Mouse (Mus musculus) erythroblast, embryonic 14.5 days (primary cell): ENCODE results near the gene Hes7. TPM values are rescaled to one million over a fixed set of nuclear protein-coding genes. Genes with fewer than 3 reads are reported as not detected.

Experiments
- H3K27me3 ChIP-seq: 2 replicates; pipeline ENCODE4 v1.6.1; 2012; ENCODE audit warnings: inconsistent platforms; ENCODE audit not compliant: control insufficient read depth
- H3K36me3 ChIP-seq: 2 replicates; pipeline ENCODE4 v1.6.1; 2012; ENCODE audit warnings: mild to moderate bottlenecking, inconsistent platforms; ENCODE audit not compliant: control insufficient read depth
- H3K4me1 ChIP-seq: 2 replicates; pipeline ENCODE4 v1.6.1; 2012; ENCODE audit warnings: inconsistent platforms; ENCODE audit not compliant: control insufficient read depth
- H3K4me3 ChIP-seq: replicated peaks from 2 replicates; pipeline ENCODE3; 2012; ENCODE audit warnings: moderate library complexity, mild to moderate bottlenecking, inconsistent platforms
- H3K9me3 ChIP-seq: 2 replicates; pipeline ENCODE4 v1.6.1; 2012; ENCODE audit warnings: low read length, inconsistent platforms, mixed read lengths; ENCODE audit not compliant: control insufficient read depth
- GATA1 ChIP-seq: IDR thresholded peaks from 2 replicates; pipeline ENCODE4 v1.6.1; 2012; ENCODE audit warnings: low read length, inconsistent platforms, mixed read lengths
- TAL1 ChIP-seq: IDR thresholded peaks from 3 replicates; pipeline ENCODE4 v1.6.1; 2012; ENCODE audit warnings: low read length, inconsistent platforms, mixed read lengths
- polyA plus RNA-seq: library from polyadenylated mRNA; stranded (reverse); fragments of >175 nt; gene quantifications from 2 replicates; pipeline ENCODE4 v1.2.3, GENCODE M21; 2012

Gene Hes7
- polyA plus RNA-seq, 1 experiment, result 0.05 TPM

DNA sequence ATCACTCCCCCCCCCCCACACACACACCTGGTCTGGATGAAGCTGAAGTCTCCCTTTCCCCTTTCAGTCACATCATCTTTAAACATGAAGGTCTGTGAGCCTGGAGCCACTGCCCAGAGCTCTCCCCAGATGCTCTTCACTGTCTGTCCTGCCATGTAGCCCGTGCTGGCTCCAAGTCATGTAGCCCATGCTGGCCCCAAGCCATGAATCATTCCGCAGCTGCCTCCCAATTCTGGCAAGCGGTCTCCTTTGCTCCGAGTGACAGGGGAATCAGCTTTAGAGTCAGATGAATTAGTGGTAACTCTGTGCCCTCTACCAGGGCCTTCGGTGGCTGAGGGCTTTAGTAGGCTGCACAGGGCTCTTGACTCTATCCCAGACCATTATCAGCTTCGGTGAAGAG, 29.5 kb downstream of the Hes7 start:
- peaks cover 29% of the 10 kb centered on the region for H3K27me3 ChIP-seq

DNA sequence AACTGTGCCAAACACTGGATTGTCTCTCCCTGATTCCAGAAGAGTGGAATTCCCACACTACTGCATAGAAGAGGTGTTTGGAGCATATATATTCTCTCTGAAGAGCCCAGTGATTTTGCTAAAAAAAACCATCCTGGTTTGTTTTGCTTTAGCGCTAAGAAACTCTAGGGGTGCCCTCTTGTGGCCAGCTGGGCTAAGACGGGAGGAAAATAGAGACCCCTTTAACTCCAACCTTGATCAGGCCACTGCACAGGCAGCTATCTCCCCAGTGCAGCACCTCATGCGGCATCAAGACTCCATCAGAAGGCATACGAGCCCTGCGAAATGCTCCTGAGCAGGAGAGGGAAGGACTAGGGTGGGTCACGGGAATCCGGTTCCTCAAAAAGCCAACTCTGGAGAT, 30.2 kb downstream of the Hes7 start:
- Histone ChIP-seq H3K4me1 (peaks cover 9% of the 10 kb centered on the region), H3K27me3 (peaks cover 29% of the 10 kb centered on the region), H3K9me3 (no peaks in the 10 kb centered on the region), H3K4me3 (no peak overlapping the region), H3K36me3 (no peaks in the 10 kb centered on the region)
- no peak for TF ChIP-seq TAL1
- no peak for TF ChIP-seq GATA1

More for the DNA sequence above, 29.5 kb downstream of the Hes7 start:
- Histone ChIP-seq H3K36me3 (no peaks in the 10 kb centered on the region), H3K4me3 (no peak overlapping the region), H3K4me1 (peaks cover 3% of the 10 kb centered on the region), H3K9me3 (no peaks in the 10 kb centered on the region)
- no peak for TF ChIP-seq GATA1
- TF ChIP-seq TAL1, result no peak

DNA sequence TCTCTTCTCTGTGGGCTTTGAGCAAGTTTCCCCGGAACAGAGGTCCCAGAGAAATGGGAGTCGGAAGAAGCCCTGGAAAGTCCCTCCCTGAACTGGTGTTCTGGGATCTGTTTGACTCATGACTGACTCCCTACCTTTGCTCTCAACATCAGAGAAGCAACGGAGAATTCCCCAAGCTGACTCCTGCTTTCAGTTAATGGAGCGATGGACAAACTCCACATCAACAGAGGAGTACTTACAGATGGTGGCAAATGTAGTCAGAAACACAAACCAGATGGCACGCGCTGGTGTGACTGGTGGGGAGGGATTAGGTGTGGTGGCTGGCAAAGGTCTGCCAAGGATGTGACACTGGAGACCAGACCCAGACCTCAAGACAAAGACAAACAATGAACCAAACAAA, 30.8 kb downstream of the Hes7 start:
- peaks cover 12% of the 10 kb centered on the region for H3K4me1 ChIP-seq
- peaks cover 30% of the 10 kb centered on the region for H3K27me3 ChIP-seq
- no peak for TF ChIP-seq GATA1
- no peak for TF ChIP-seq TAL1
- H3K36me3 ChIP-seq, result no peaks in the 10 kb centered on the region
- H3K4me3 ChIP-seq, result no peak overlapping the region
- no peaks in the 10 kb centered on the region for H3K9me3 ChIP-seq

DNA sequence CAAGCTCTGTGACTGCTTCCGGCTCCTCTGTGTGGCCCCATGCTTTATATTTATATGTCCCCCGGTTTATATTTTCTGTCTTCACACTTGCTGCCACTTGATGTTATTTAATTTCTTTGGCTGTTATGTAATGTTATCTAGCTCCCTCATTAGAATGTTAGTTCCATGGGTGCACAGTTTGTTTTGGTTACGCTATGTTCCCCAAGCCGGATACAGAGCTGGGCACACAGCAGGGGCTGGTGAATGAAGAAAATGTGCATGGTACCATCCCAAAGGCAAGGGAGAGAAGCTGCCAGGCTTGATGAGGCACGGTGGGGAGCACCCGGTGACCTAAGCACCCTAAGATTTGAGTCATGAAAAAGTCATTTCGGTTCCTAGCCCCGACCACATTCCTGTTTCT, 33.6 kb downstream of the Hes7 start:
- TF ChIP-seq GATA1 (no peak), TAL1 (no peak)

DNA sequence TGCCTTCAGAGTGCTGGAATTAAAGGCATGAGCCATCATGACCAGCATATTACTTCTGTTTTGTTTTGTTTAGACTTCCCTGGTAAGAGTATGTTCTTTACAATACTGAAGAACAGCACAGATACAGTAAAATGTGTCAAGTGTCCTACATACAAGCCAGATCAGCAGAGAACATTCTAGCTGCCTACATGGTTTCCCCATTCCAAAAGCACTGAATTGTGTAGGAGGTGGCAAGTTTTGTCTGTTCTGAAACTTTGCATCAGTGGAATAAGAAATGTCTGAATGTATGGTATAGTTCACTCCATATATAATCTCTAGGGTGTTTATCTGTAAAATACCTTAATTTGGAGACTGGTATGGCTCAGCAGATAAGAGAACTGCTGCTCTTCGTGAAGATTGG, 35.1 kb downstream of the Hes7 start:
- H3K9me3 ChIP-seq, result no peaks in the 10 kb centered on the region
- H3K27me3 ChIP-seq, result peaks cover 58% of the 10 kb centered on the region
- TF ChIP-seq GATA1, result no peak
- no peak for TF ChIP-seq TAL1
- no peak overlapping the region for H3K4me3 ChIP-seq
- peaks cover 23% of the 10 kb centered on the region for H3K4me1 ChIP-seq
- H3K36me3 ChIP-seq, result no peaks in the 10 kb centered on the region

More for the DNA sequence above, 33.6 kb downstream of the Hes7 start:
- Histone ChIP-seq H3K36me3 (no peaks in the 10 kb centered on the region), H3K4me1 (peaks cover 23% of the 10 kb centered on the region), H3K9me3 (no peaks in the 10 kb centered on the region), H3K27me3 (peaks cover 53% of the 10 kb centered on the region), H3K4me3 (no peak overlapping the region)

DNA sequence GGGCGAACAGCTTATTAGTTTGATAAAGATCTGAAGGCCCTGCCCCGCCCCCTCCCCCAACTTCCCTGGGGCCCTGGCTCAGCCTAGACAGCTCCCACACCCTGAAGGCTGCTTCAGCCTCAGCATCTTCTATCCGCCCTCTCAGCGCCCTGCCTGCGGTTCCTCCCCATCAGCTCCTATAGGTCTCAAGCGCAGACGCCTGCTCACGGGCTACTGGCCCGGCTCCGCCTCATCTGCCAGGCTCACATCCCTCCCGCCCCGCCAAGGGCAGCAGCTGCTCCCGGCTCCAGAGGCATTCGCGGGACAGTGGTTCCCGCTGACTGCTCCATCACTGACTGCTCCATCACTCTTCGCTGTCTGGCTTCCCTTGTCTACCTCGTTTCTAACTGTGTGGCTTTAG, 36.6 kb downstream of the Hes7 start, which contains the start of gene Alox12b:
Alox12b (plus strand) TSS at position 190 of the 400 bp plus-strand sequence.
- TF ChIP-seq GATA1 (no peak), TAL1 (no peak)
- Histone ChIP-seq H3K4me3 (no peak within 1 kb of the TSS), H3K27me3 (peaks cover 52% of the 10 kb centered on the region)

DNA sequence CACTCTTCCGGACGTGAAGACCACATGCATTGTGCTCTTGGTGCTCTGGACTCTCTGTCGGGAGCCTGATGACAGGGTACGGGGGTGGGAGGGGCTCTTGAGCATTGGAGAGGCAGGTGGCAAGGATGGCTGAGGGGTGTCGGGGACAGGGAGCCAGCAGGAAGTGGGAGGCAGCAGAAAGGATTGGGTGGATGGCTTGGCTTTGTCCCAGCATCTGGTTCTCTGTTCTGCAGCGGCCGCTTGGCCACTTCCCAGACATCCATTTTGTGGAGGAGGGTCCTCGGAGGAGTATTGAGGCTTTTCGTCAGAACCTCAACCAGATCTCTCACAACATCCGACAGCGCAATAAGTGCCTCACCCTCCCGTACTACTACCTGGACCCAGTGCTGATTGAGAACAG, 49.1 kb downstream of the Hes7 start:
- Histone ChIP-seq H3K27me3 (peaks cover 2% of the 10 kb centered on the region), H3K4me3 (no peak overlapping the region), H3K4me1 (no peaks in the 10 kb centered on the region), H3K9me3 (no peaks in the 10 kb centered on the region), H3K36me3 (no peaks in the 10 kb centered on the region)
- no peak for TF ChIP-seq GATA1
- no peak for TF ChIP-seq TAL1

More for the DNA sequence above, 36.6 kb downstream of the Hes7 start, which contains the start of gene Alox12b:
- no peaks in the 10 kb centered on the region for H3K9me3 ChIP-seq
- no peaks in the 10 kb centered on the region for H3K36me3 ChIP-seq
- H3K4me1 ChIP-seq, result peaks cover 23% of the 10 kb centered on the region

DNA sequence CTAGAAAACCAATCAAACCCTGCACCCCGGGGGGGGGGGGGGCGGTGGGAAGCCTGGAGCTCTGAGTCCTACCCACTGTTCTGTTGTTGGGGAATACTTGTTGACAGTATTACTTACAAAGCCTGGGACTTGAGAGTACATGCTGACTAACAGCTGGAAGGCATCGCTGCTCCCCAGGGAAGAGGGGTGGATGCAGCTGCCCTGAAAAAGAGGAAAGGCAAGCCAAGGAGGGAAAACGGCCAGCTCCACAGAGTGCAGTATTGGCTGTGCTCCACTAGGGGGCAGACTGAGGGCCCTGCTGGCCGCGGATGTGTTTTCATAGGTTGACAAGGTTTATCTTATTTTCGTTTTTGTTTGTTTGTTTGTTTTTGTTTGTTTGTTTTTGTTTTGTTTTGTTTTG, 51.4 kb downstream of the Hes7 start:
- TF ChIP-seq TAL1, result no peak
- TF ChIP-seq GATA1, result no peak
- no peak overlapping the region for H3K4me3 ChIP-seq
- no peaks in the 10 kb centered on the region for H3K36me3 ChIP-seq
- no peaks in the 10 kb centered on the region for H3K4me1 ChIP-seq
- H3K27me3 ChIP-seq, result no peaks in the 10 kb centered on the region; the same call in 1 of the 2 replicates
- H3K9me3 ChIP-seq, result no peaks in the 10 kb centered on the region

DNA sequence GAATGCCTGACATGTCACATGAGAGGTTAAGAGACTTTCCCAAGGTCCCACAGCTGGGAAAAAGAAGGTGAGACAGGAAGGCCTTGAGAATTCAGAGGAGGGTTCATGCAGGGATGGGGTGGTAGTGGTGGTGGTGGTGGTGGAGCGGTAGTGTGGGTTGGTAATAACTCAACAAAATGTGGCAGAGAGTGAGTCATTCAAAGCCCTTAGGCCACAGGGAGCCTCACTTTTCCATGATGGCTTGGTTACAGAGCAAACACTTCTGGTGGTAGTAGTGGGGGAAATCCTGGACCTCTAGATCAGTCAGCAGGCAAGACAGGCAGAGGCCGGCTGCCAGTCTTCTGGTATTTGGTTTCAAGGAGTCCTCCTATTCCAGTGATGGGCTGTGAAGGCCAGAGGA, 52.4 kb downstream of the Hes7 start:
- Histone ChIP-seq H3K36me3 (no peaks in the 10 kb centered on the region), H3K27me3 (no peaks in the 10 kb centered on the region; the same call in 1 of the 2 replicates), H3K4me3 (no peak overlapping the region), H3K9me3 (no peaks in the 10 kb centered on the region), H3K4me1 (no peaks in the 10 kb centered on the region)
- TF ChIP-seq TAL1 (no peak), GATA1 (no peak)

Other genes starting within 250 kb of the Hes7 start
- 6.3 and 6.6 TPM in 2 replicates for gene Ndel1, start 248.5 kb upstream of the Hes7 start, polyA plus RNA-seq
- 0.01 TPM in 1 of 2 replicates, not detected in the other for gene Rnf222, start 231.9 kb upstream of the Hes7 start, polyA plus RNA-seq
- gene Rpl26, start 218.8 kb upstream of the Hes7 start, polyA plus RNA-seq, result 7.0 and 11.1 TPM in 2 replicates
- not detected in 2 replicates for gene Odf4, start 193.3 kb upstream of the Hes7 start, polyA plus RNA-seq
- gene Arhgef15, start 162.9 kb upstream of the Hes7 start, polyA plus RNA-seq, result not detected in 2 replicates
- gene Slc25a35, start 152.3 kb upstream of the Hes7 start, polyA plus RNA-seq, result not detected in 2 replicates
- 0.13 and 0.15 TPM in 2 replicates for gene Rangrf, start 145.2 kb upstream of the Hes7 start, polyA plus RNA-seq
- gene Pfas, start 111.9 kb upstream of the Hes7 start, polyA plus RNA-seq, result 0.78 and 0.81 TPM in 2 replicates
- gene Ctc1, start 104.5 kb upstream of the Hes7 start, polyA plus RNA-seq, result 13.5 and 27.1 TPM in 2 replicates
- 20.3 and 26.6 TPM in 2 replicates for gene Aurkb, start 74.8 kb upstream of the Hes7 start, polyA plus RNA-seq
- gene Borcs6, start 60.7 kb upstream of the Hes7 start, polyA plus RNA-seq, result 2.0 and 2.4 TPM in 2 replicates
- 10.0 and 12.3 TPM in 2 replicates for gene Tmem107, start 49.6 kb upstream of the Hes7 start, polyA plus RNA-seq
- gene Vamp2, start 31.9 kb upstream of the Hes7 start, polyA plus RNA-seq, result 7.9 and 9.1 TPM in 2 replicates
- 1.4 and 1.5 TPM in 2 replicates for gene Per1, start 25.2 kb upstream of the Hes7 start, polyA plus RNA-seq
- gene 9130213A22Rik, start 2.2 kb downstream of the Hes7 start, polyA plus RNA-seq, result not detected in 2 replicates
- 0.01 TPM in 1 of 2 replicates, not detected in the other for gene Aloxe3, start 5.5 kb downstream of the Hes7 start, polyA plus RNA-seq
- gene Alox12b, start 36.6 kb downstream of the Hes7 start, polyA plus RNA-seq, result not detected in 2 replicates
- gene Alox8, start 77.4 kb downstream of the Hes7 start, polyA plus RNA-seq, result not detected in 2 replicates
- gene Gucy2e, start 116.6 kb downstream of the Hes7 start, polyA plus RNA-seq, result not detected in 2 replicates
- 3.4 and 4.9 TPM in 2 replicates for gene Cntrob, start 203.4 kb downstream of the Hes7 start, polyA plus RNA-seq
- 1.5 and 1.9 TPM in 2 replicates for gene Trappc1, start 203.6 kb downstream of the Hes7 start, polyA plus RNA-seq
- gene Kcnab3, start 205.9 kb downstream of the Hes7 start, polyA plus RNA-seq, result not detected in 2 replicates
- 0.06 TPM in 1 of 2 replicates, not detected in the other for gene Rnf227, start 220.1 kb downstream of the Hes7 start, polyA plus RNA-seq
- 1.1 and 1.8 TPM in 2 replicates for gene Chd3, start 249.0 kb downstream of the Hes7 start, polyA plus RNA-seq